Mouse (Mus musculus) MEL (cell line): Measurements from ENCODE around the gene Kcnh3.

ENCODE experiments used
- KAT2A ChIP-seq: conservative IDR thresholded peaks from 2 replicates; pipeline ENCODE4 v1.6.1; 2012; ENCODE audit warnings: low read depth, low read length, improper control_type of control experiment, inconsistent platforms
- TCF12 ChIP-seq: IDR thresholded peaks from 2 replicates; pipeline ENCODE4 v1.6.1; 2014; ENCODE audit warnings: low read depth, mild to moderate bottlenecking, inconsistent platforms, low read length, improper control_type of control experiment, moderate library complexity

- TF ChIP-seq KAT2A, result no peak
- no peak for TF ChIP-seq TCF12
Measured at GRCm38 (mm10) chr15:99238006-99238405, 13.3 kb downstream of the Kcnh3 start.
